Mouse (Mus musculus): ENCODE data around the gene Fmr1. TPM values are rescaled to one million over a fixed set of nuclear protein-coding genes. Genes with fewer than 3 reads are reported as not detected.

The Fmr1 gene
- polyA plus RNA-seq, 1 experiment from 2014 or later = 59.8 TPM

Other genes with a start within 250 kb of the Fmr1 start
- 0.20 TPM in 1 of 2 replicates, not detected in the other for gene Fmr1nb, start 83.3 kb downstream of the Fmr1 start, polyA plus RNA-seq (2015; fragmentation: Nextera tagmentation; extraction: Ambion mirVana)
- gene Gm14698, start 142.6 kb downstream of the Fmr1 start, polyA plus RNA-seq (2015; fragmentation: Nextera tagmentation; extraction: Ambion mirVana) = 2.4 and 2.8 TPM in 2 replicates
- gene Gm6812, start 214.5 kb downstream of the Fmr1 start, polyA plus RNA-seq (2015; fragmentation: Nextera tagmentation; extraction: Ambion mirVana) = not detected in 2 replicates